Mouse (Mus musculus) heart, postnatal 0 days (tissue): Measurements from ENCODE around the gene Myo10.

Experiments
- CTCF ChIP-seq: IDR thresholded peaks from 2 replicates; pipeline ENCODE4 v1.5.1; 2016; ENCODE audit warnings: antibody characterized with exemption, control low read depth, low read depth
- EP300 ChIP-seq: IDR thresholded peaks from 2 replicates; pipeline ENCODE4 v1.6.1; 2016; ENCODE audit warnings: antibody characterized with exemption, low read depth

DNA sequence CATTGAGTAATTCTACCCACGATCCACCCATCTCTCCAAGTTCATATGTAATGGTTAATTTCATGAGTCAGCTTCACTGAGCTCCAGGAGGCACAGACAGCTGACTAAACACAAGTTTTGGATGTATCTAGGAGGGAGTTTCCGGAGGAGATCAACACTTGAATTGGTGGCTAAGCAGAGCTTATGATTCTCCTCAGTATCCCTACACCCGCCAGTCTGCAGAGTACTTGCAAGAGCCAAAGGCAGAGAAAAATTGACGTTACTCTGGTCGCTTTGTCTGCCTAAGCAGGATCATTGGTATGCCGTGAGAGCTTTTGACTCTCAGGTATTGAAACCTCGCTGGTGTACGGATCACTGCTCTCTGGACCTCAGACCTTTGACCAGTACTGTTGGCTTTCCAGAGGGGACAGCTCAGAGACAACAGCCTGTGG is 204.2 kb downstream of the Myo10 start:
- no peak for TF ChIP-seq CTCF
- TF ChIP-seq EP300: no peak
